In genomic region chr6:72981851-72982250, GRCm38 (mm10) we compare ENCODE assay signal across 9 mouse cellular contexts. TPM values are rescaled to one million over a fixed set of nuclear protein-coding genes. Genes with fewer than 3 reads are reported as not detected.
A peak's percentile ranks its signal among the peaks of the same experiment; 100 is the strongest.
DNase-seq lines count a peak whose midpoint lies in the region; ATAC-seq lines count a peak whose summit lies in the region.
"Had no signal": no experiment of that assay in that cellular context is flagged by ENCODE, and none has a peak within 500 bp of the region (broad histone marks: within the 10 kb centered on the region; RNA-seq: fewer than 3 reads in every experiment).

No protein-coding gene starts in this region.

- intact Hi-C loops in left cerebral cortex, postnatal 25 days (cut with DNase I) = no loop called here

- no peak for DNase-seq in frontal cortex, postnatal 14 days (ENCODE audit: low spot score in 2 of 2)
- DNase-seq in thymus, postnatal 0 days (ENCODE audit: low spot score) = peak; percentile 44
- no peak for DNase-seq in thymus, adult 18-20 months
- DNase-seq in kidney, postnatal 14 days = peak; percentile 41
- DNase-seq in thymus, postnatal 4 days = peak; percentile 57
- no peak for DNase-seq in left cerebral cortex, postnatal 25 days (ENCODE audit: low spot score in 2 of 2)
- no peak for DNase-seq in embryo, embryonic 11 days
- DNase-seq: cerebellum, adult 2 months had no signal

- ATAC-seq in frontal cortex, adult (ENCODE audit: low TSS enrichment) = peak; percentile 34; the same call in 1 of the 2 replicates

RNA-seq across cellular contexts. Expression of gene Tmsb10, which starts 23.3 kb away (rescaled TPM):
- 2,490 and 2,753 TPM in 2 replicates for polyA plus RNA-seq in thymus, postnatal 0 days (2015; fragmentation: Nextera tagmentation; extraction: Ambion mirVana)
- total RNA-seq in left cerebral cortex, postnatal 25 days (2021) = 100 to 1,000 TPM; 512 to 528 TPM

Comparison
In these comparisons a context has a peak if more than half of its experiments do, and no peak if none do; other contexts are left out.
1. DNase-seq: peak in thymus, postnatal 0 days (single experiment), kidney, postnatal 14 days (single experiment) and thymus, postnatal 4 days (single experiment); none in frontal cortex, postnatal 14 days (0 of 2), thymus, adult 18-20 months (0 of 2), left cerebral cortex, postnatal 25 days (0 of 2) and embryo, embryonic 11 days (single experiment).